Mouse (Mus musculus) spleen, adult 2 months (tissue): ENCODE results near the gene Abi1.

Experiments used
- CTCF ChIP-seq: fragments of 200-500 bp; IDR thresholded peaks from 2 replicates; pipeline ENCODE4 v1.5.1; 2011; ENCODE audit warnings: mild to moderate bottlenecking, inconsistent platforms; ENCODE audit not compliant: insufficient read depth, insufficient read length, insufficient replicate concordance; ENCODE audit errors: extremely low read depth
- POLR2A ChIP-seq: fragments of 200-500 bp; IDR thresholded peaks from 2 replicates; pipeline ENCODE4 v1.6.1; 2011; ENCODE audit warnings: low read depth, low read length, inconsistent platforms

DNA sequence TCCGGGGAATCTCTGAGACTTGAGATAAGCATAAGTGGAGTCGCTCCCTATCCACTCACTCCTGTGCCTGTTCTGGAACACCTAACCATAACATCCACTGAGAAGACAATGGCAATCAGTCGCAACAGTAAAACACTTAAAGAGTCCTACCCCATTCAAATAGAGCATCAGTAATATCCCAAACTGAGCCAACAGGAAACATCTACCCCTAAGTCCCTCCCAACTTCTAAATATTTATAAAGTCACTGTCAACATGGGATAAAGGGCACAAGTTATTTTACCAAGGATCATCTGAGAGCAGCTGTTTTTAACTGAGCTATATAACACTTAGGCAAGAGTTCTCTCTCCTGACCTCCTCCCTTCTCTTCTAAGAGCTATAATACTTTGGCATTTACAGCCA is 23.9 kb downstream of the Abi1 start:
- no peak for TF ChIP-seq CTCF
- TF ChIP-seq POLR2A, result no peak
